Mouse (Mus musculus) lung, postnatal 10 days (tissue): ENCODE results near the gene Anapc2.
"Not testable (repeated sequence)": the region's sequence is repeated elsewhere in the genome, so short reads cannot be mapped to it uniquely, and the experiment has no call there.

ENCODE experiments used
- DNase-seq: peaks from one replicate; pipeline ENCODE4 v3.0.0; 2021

Anapc2 gene

GRCm38 (mm10) chr2:25241438-25241775 lies 30.9 kb upstream of the Anapc2 start:
- DNase-seq: no peak

- no peak for DNase-seq
Measured at GRCm38 (mm10) chr2:25242101-25242506, 30.2 kb upstream of the Anapc2 start, which contains the start of the genes Rnf208 and Cysrt1. Rnf208 (plus strand) TSS chr2:25242255. Cysrt1 (minus strand) TSS chr2:25242452.

- no peak for DNase-seq
Measured at GRCm38 (mm10) chr2:25243342-25243741, 28.9 kb upstream of the Anapc2 start.

GRCm38 (mm10) chr2:25244144-25244543 lies 28.1 kb upstream of the Anapc2 start:
- no peak for DNase-seq

- DNase-seq: no peak
Measured at GRCm38 (mm10) chr2:25246183-25247072, 25.9 kb upstream of the Anapc2 start, which contains the start of gene AL732309.1. AL732309.1 (minus strand) TSS chr2:25246863.

GRCm38 (mm10) chr2:25252331-25252730 lies 19.9 kb upstream of the Anapc2 start:
- no peak for DNase-seq

GRCm38 (mm10) chr2:25255284-25255779 lies 16.9 kb upstream of the Anapc2 start, which contains the start of gene Tmem203:
Tmem203 (plus strand) TSS chr2:25255439.
- DNase-seq: peak; percentile 91

- peak; percentile 79 for DNase-seq
Measured at GRCm38 (mm10) chr2:25256443-25257109, 15.7 kb upstream of the Anapc2 start.

GRCm38 (mm10) chr2:25257250-25257649 lies 15.0 kb upstream of the Anapc2 start:
- not testable (repeated sequence) for DNase-seq

- DNase-seq: no peak
Measured at GRCm38 (mm10) chr2:25258887-25259286, 13.4 kb upstream of the Anapc2 start.

GRCm38 (mm10) chr2:25261870-25262269 lies 10.4 kb upstream of the Anapc2 start:
- no peak for DNase-seq

GRCm38 (mm10) chr2:25262291-25262767 lies 9.9 kb upstream of the Anapc2 start, which contains the start of gene Tprn:
Tprn (plus strand) TSS chr2:25262618.
- peak; percentile 96 for DNase-seq

- peak; percentile 45 for DNase-seq
Measured at GRCm38 (mm10) chr2:25262795-25263622, 9.3 kb upstream of the Anapc2 start.

GRCm38 (mm10) chr2:25263623-25264285 lies 8.5 kb upstream of the Anapc2 start:
- no peak for DNase-seq

GRCm38 (mm10) chr2:25264286-25264660 lies 8.0 kb upstream of the Anapc2 start:
- DNase-seq: no peak

- DNase-seq: no peak
Measured at GRCm38 (mm10) chr2:25264851-25265250, 7.4 kb upstream of the Anapc2 start.

- DNase-seq: no peak
Measured at GRCm38 (mm10) chr2:25265897-25266656, 6.2 kb upstream of the Anapc2 start.

- peak; percentile 53 for DNase-seq
Measured at GRCm38 (mm10) chr2:25266720-25267119, 5.6 kb upstream of the Anapc2 start.

GRCm38 (mm10) chr2:25267241-25267640 lies 5.0 kb upstream of the Anapc2 start:
- DNase-seq: no peak

GRCm38 (mm10) chr2:25267746-25268309 lies 4.5 kb upstream of the Anapc2 start:
- no peak for DNase-seq

- DNase-seq: no peak
Measured at GRCm38 (mm10) chr2:25272515-25272914, 237 bp downstream of the Anapc2 start.
